Mouse (Mus musculus) liver, adult 2 months (tissue): ENCODE measurements around the gene Hist1h2bp.

Experiments used
- CTCF ChIP-seq: fragments of 200-500 bp; IDR thresholded peaks from 2 replicates; pipeline ENCODE4 v1.5.1; 2011; ENCODE audit warnings: low read depth, low read length, control low read depth
- POLR2A ChIP-seq: fragments of 200-500 bp; IDR thresholded peaks from 2 replicates; pipeline ENCODE4 v1.6.1; 2011; ENCODE audit warnings: low read length, control low read depth; ENCODE audit not compliant: insufficient read depth; ENCODE audit errors: extremely low read depth

GRCm38 (mm10) chr13:21784311-21784710 lies 3.0 kb upstream of the Hist1h2bp start:
- TF ChIP-seq CTCF (no peak), POLR2A (no peak)
